Mouse (Mus musculus) adrenal gland, postnatal 36 days (tissue): ENCODE results near the gene Tmem43. TPM values are rescaled to one million over a fixed set of nuclear protein-coding genes. Genes with fewer than 3 reads are reported as not detected.
"Not testable (repeated sequence)": the region's sequence is repeated elsewhere in the genome, so short reads cannot be mapped to it uniquely, and the experiment has no call there.

ENCODE experiments used
- DNase-seq, 2 experiments: peaks; one replicate each; pipeline ENCODE4 v3.0.0; 2021; ENCODE audit warnings: mixed read lengths in 1 of 2
- long read RNA-seq, 2 experiments: library from polyadenylated mRNA; stranded (forward); transcript quantifications; one replicate each; pipeline ENCODE4 v2.0.0; 2021; ENCODE audit warnings: borderline sequencing depth in 2 of 2
- total RNA-seq, 2 experiments: library from RNA; stranded (reverse); gene quantifications; 2 replicates each; pipeline ENCODE4 v1.2.3; 2021

Tmem43 gene
- 10 to 100 TPM; 44.3 to 46.2 TPM for total RNA-seq
- long read RNA-seq, experiment 1, transcript Tmem43-201 (12 exons, 2,903 nt): major isoform, 8 of 13 reads
- long read RNA-seq, experiment 1, partial matches to known transcripts: 5 of 13 reads
- long read RNA-seq, experiment 1, other reads (novel, unspliced or antisense): 0 of 13 reads
- long read RNA-seq, experiment 2, transcript Tmem43-201 (12 exons, 2,903 nt): major isoform, 15 of 17 reads
- long read RNA-seq, experiment 2, partial matches to known transcripts: 1 of 17 reads
- long read RNA-seq, experiment 2, other reads (novel, unspliced or antisense): 1 of 17 reads

- DNase-seq: peak; percentile 99
These were observed at the start of gene Tmem43, which contains the start of gene Chchd4 for GRCm38 (mm10) chr6:91472868-91473804. Gene Tmem43, plus strand, starts transcription at chr6:91473703. Gene Chchd4, minus strand, starts transcription at chr6:91473546.

GRCm38 (mm10) chr6:91424151-91424550, 49.4 kb upstream of the Tmem43 start:
- no peak for DNase-seq

- DNase-seq: peak; percentile 95 to 96
These were observed 32.9 kb upstream of the Tmem43 start for GRCm38 (mm10) chr6:91440474-91441144.

GRCm38 (mm10) chr6:91441145-91441662, 32.3 kb upstream of the Tmem43 start:
- DNase-seq: no peak

- DNase-seq: no peak
These were observed 28.2 kb upstream of the Tmem43 start for GRCm38 (mm10) chr6:91445316-91445715.

GRCm38 (mm10) chr6:91449472-91450225, 23.9 kb upstream of the Tmem43 start:
- no peak for DNase-seq

- no peak for DNase-seq
These were observed 21.4 kb upstream of the Tmem43 start for GRCm38 (mm10) chr6:91452056-91452455.

- DNase-seq: no peak
These were observed 19.0 kb upstream of the Tmem43 start for GRCm38 (mm10) chr6:91454546-91454945.

- peak in 1 of 2 experiments; percentile 23 for DNase-seq
These were observed 14.0 kb upstream of the Tmem43 start for GRCm38 (mm10) chr6:91459471-91459870.

- no peak for DNase-seq
These were observed 7.7 kb upstream of the Tmem43 start for GRCm38 (mm10) chr6:91465756-91466155.

- DNase-seq: no peak
These were observed 6.4 kb upstream of the Tmem43 start for GRCm38 (mm10) chr6:91467106-91467505.

GRCm38 (mm10) chr6:91470712-91471111, 2.8 kb upstream of the Tmem43 start:
- DNase-seq: no peak

- not testable (repeated sequence) for DNase-seq
These were observed 2.1 kb upstream of the Tmem43 start for GRCm38 (mm10) chr6:91471427-91471826.

GRCm38 (mm10) chr6:91472319-91472718, 1.2 kb upstream of the Tmem43 start:
- no peak for DNase-seq

- DNase-seq: no peak
These were observed 420 bp downstream of the Tmem43 start for GRCm38 (mm10) chr6:91473805-91474440.

GRCm38 (mm10) chr6:91474441-91475190, 1.1 kb downstream of the Tmem43 start:
- peak; percentile 61 to 73 for DNase-seq

- no peak for DNase-seq
These were observed 3.0 kb downstream of the Tmem43 start for GRCm38 (mm10) chr6:91476541-91476940.

- no peak for DNase-seq
These were observed 9.9 kb downstream of the Tmem43 start for GRCm38 (mm10) chr6:91483371-91483770.

- DNase-seq: no peak
These were observed 13.4 kb downstream of the Tmem43 start for GRCm38 (mm10) chr6:91486736-91487453.
